Mouse (Mus musculus): ENCODE results near the gene Socs5.
A peak's percentile ranks its signal among the peaks of the same experiment; 100 is the strongest.
"Not testable (repeated sequence)": the region's sequence is repeated elsewhere in the genome, so short reads cannot be mapped to it uniquely, and the experiment has no call there.

Gene Socs5

GRCm38 (mm10) chr17:87107623-87108221 lies at the start of gene Socs5:
TSS of gene Socs5 (plus strand) at chr17:87107679.
- peak; percentile 66 for DNase-seq (ENCODE audit: low read depth, low spot score)

GRCm38 (mm10) chr17:87062639-87063038 lies 44.8 kb upstream of the Socs5 start:
- DNase-seq (ENCODE audit: low read depth, low spot score) = peak; percentile 15

GRCm38 (mm10) chr17:87063461-87063860 lies 44.0 kb upstream of the Socs5 start:
- no peak for DNase-seq (ENCODE audit: low read depth, low spot score)

- peak; percentile 40 for DNase-seq (ENCODE audit: low read depth, low spot score)
Observed at GRCm38 (mm10) chr17:87063969-87064368, 43.5 kb upstream of the Socs5 start.

- no peak for DNase-seq (ENCODE audit: low read depth, low spot score)
Observed at GRCm38 (mm10) chr17:87068997-87069396, 38.5 kb upstream of the Socs5 start.

- DNase-seq (ENCODE audit: low read depth, low spot score) = not testable (repeated sequence)
Observed at GRCm38 (mm10) chr17:87072183-87072582, 35.3 kb upstream of the Socs5 start.

GRCm38 (mm10) chr17:87072766-87073440 lies 34.6 kb upstream of the Socs5 start:
- no peak for DNase-seq (ENCODE audit: low read depth, low spot score)

- DNase-seq (ENCODE audit: low read depth, low spot score) = no peak
Observed at GRCm38 (mm10) chr17:87073470-87073869, 34.0 kb upstream of the Socs5 start.

- DNase-seq (ENCODE audit: low read depth, low spot score) = not testable (repeated sequence)
Observed at GRCm38 (mm10) chr17:87078217-87078616, 29.3 kb upstream of the Socs5 start.

- no peak for DNase-seq (ENCODE audit: low read depth, low spot score)
Observed at GRCm38 (mm10) chr17:87080724-87081123, 26.8 kb upstream of the Socs5 start.

GRCm38 (mm10) chr17:87082547-87082946 lies 24.9 kb upstream of the Socs5 start:
- DNase-seq (ENCODE audit: low read depth, low spot score) = no peak

- DNase-seq (ENCODE audit: low read depth, low spot score) = peak; percentile 27
Observed at GRCm38 (mm10) chr17:87083671-87084070, 23.8 kb upstream of the Socs5 start.

GRCm38 (mm10) chr17:87085726-87086125 lies 21.8 kb upstream of the Socs5 start:
- DNase-seq (ENCODE audit: low read depth, low spot score) = no peak

GRCm38 (mm10) chr17:87089296-87089695 lies 18.2 kb upstream of the Socs5 start:
- DNase-seq (ENCODE audit: low read depth, low spot score) = no peak

- DNase-seq (ENCODE audit: low read depth, low spot score) = no peak
Observed at GRCm38 (mm10) chr17:87093061-87093460, 14.4 kb upstream of the Socs5 start.

- no peak for DNase-seq (ENCODE audit: low read depth, low spot score)
Observed at GRCm38 (mm10) chr17:87096951-87097350, 10.5 kb upstream of the Socs5 start.

- DNase-seq (ENCODE audit: low read depth, low spot score) = no peak
Observed at GRCm38 (mm10) chr17:87097576-87097975, 9.9 kb upstream of the Socs5 start.

- no peak for DNase-seq (ENCODE audit: low read depth, low spot score)
Observed at GRCm38 (mm10) chr17:87100947-87101346, 6.5 kb upstream of the Socs5 start.

GRCm38 (mm10) chr17:87102636-87103035 lies 4.8 kb upstream of the Socs5 start:
- no peak for DNase-seq (ENCODE audit: low read depth, low spot score)

GRCm38 (mm10) chr17:87103060-87103459 lies 4.4 kb upstream of the Socs5 start:
- DNase-seq (ENCODE audit: low read depth, low spot score) = no peak

- DNase-seq (ENCODE audit: low read depth, low spot score) = no peak
Observed at GRCm38 (mm10) chr17:87104276-87104675, 3.2 kb upstream of the Socs5 start.

- DNase-seq (ENCODE audit: low read depth, low spot score) = no peak
Observed at GRCm38 (mm10) chr17:87105941-87106340, 1.5 kb upstream of the Socs5 start.

All from CD4-positive, CD25-positive, alpha-beta regulatory T cell, adult 2 months (primary cell).